Mouse (Mus musculus) liver, embryonic 14.5 days (tissue): Measurements from ENCODE around the gene Npw. TPM values are rescaled to one million over a fixed set of nuclear protein-coding genes. Genes with fewer than 3 reads are reported as not detected.

Experiments used
- ATAC-seq: fragments of 200-750 bp; cut with Nextera tagmentation; 2 replicates; pipeline ENCODE4 v1.8.0; 2017; ENCODE audit warnings: moderate number of reproducible peaks, mild to moderate bottlenecking, moderate library complexity; ENCODE audit not compliant: insufficient read depth
- DNase-seq, 3 experiments: peaks; one replicate each; pipeline ENCODE4 v3.0.0-alpha.2; 2012 to 2013; ENCODE audit warnings: low read depth in 3 of 3, low spot score in 3 of 3
- H3K27ac ChIP-seq: fragments of 300-500 bp; sonication (generic); 2 replicates; pipeline ENCODE4 v1.5.1; 2014; ENCODE audit warnings: moderate library complexity, mild to moderate bottlenecking, control low read depth, inconsistent platforms
- H3K27me3 ChIP-seq: fragments of 300-500 bp; sonication (generic); 2 replicates; pipeline ENCODE4 v1.6.1; 2014; ENCODE audit warnings: mild to moderate bottlenecking, low read length, moderate library complexity; ENCODE audit not compliant: control insufficient read depth, insufficient read depth
- H3K36me3 ChIP-seq: fragments of 300-500 bp; sonication (generic); replicated peaks from 2 replicates; pipeline ENCODE4 v1.6.1; 2014; ENCODE audit warnings: low read depth; ENCODE audit not compliant: control insufficient read depth, insufficient read depth
- H3K4me1 ChIP-seq, 2 experiments: fragments of 200-500 bp in 1 of 2; fragments of 300-500 bp in 1 of 2; sonication (generic) in 1 of 2; replicated peaks; 2 replicates each; pipeline ENCODE4 v1.6.1; 2012 to 2014; ENCODE audit warnings: antibody characterized with exemption in 1 of 2, inconsistent platforms in 1 of 2, low read length in 1 of 2; ENCODE audit not compliant: control insufficient read depth in 2 of 2, insufficient read depth in 2 of 2
- H3K4me2 ChIP-seq: fragments of 300-500 bp; sonication (generic); 2 replicates; pipeline ENCODE4 v1.6.1; 2014; ENCODE audit warnings: low read depth, mild to moderate bottlenecking, control low read depth, moderate library complexity
- H3K4me3 ChIP-seq, 2 experiments: fragments of 200-500 bp in 1 of 2; fragments of 300-500 bp in 1 of 2; sonication (generic) in 1 of 2; 2 replicates each; pipeline ENCODE4 v1.5.1; 2012 to 2014; ENCODE audit warnings: low read depth in 2 of 2, low read length in 2 of 2, mild to moderate bottlenecking in 2 of 2, control low read depth in 1 of 2, inconsistent platforms in 1 of 2, moderate library complexity in 1 of 2; ENCODE audit not compliant: insufficient read depth in 1 of 2
- H3K9ac ChIP-seq: fragments of 300-500 bp; sonication (generic); replicated peaks from 2 replicates; pipeline ENCODE4 v1.6.1; 2014; ENCODE audit warnings: mild to moderate bottlenecking, control low read depth, moderate library complexity
- H3K9me3 ChIP-seq: fragments of 300-500 bp; sonication (generic); 2 replicates; pipeline ENCODE4 v1.6.1; 2016; ENCODE audit warnings: low read length, mixed read lengths; ENCODE audit not compliant: control insufficient read depth
- CTCF ChIP-seq: IDR thresholded peaks from 2 replicates; pipeline ENCODE4 v1.5.1; 2016; ENCODE audit warnings: antibody characterized with exemption, low read depth, control low read depth
- EP300 ChIP-seq: IDR thresholded peaks from 2 replicates; pipeline ENCODE4 v1.6.1; 2016; ENCODE audit warnings: antibody characterized with exemption, low read depth
- WGBS: fragments of 180-500 bp; shearing (Covaris S2); extraction: QIAGEN DNeasy Blood & Tissue Kit; methylation state at CpG from one replicate; pipeline ENCODE4 v1.1.7; 2014; ENCODE audit not compliant: insufficient replicate concordance; 5-methylcytosine and 5-hydroxymethylcytosine counted together
- polyA plus RNA-seq, 2 experiments: library from polyadenylated mRNA; depleted of rRNA in 1 of 2; stranded (reverse) in 1 of 2; unstranded in 1 of 2; fragments of >200 nt; fragmentation: Nextera tagmentation in 1 of 2; extraction: Ambion mirVana in 1 of 2; gene quantifications; 2 replicates each; pipeline versions ENCODE4 v1.2.1 to v1.2.3; 2012 to 2014

The Npw gene
- polyA plus RNA-seq, 2 experiments = 0.27 TPM; not detected in 1

DNA sequence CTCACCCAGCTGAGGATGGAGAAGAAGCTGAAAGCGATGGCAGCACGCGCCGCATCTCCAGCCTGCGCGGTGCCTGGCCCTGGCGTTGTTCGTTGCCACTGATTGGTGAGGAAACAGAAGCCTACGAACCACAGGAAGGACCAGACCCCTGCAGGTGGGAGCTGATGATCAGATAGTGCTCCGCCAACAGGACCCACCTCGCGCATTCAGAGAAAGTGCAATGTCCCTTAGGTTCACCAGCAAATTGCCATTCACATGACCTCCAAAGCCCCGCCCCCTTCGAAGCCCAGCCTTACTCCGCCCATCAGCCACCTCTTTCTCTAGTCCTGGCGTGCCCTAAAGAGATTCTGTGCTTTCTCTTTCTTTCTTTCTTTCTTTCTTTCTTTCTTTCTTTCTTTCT is 28.3 kb upstream of the Npw start:
- peak; percentile 64; the same call in 1 of the 2 replicates for ATAC-seq
- peak in 1 of 3 experiments; percentile 61 for DNase-seq
- peaks cover 3 to 10% of the 10 kb centered on the region in 2 experiments for H3K4me1 ChIP-seq
- H3K27ac ChIP-seq = no peak overlapping the region
- 37% methylated on average over 16 of the region's 16 CpGs for WGBS
- H3K9ac ChIP-seq = no peak overlapping the region
- peaks cover 41% of the 10 kb centered on the region for H3K27me3 ChIP-seq
- TF ChIP-seq CTCF (no peak), EP300 (no peak)
- no peaks in the 10 kb centered on the region for H3K9me3 ChIP-seq
- H3K4me2 ChIP-seq = peak overlapping the region; percentile 23; the same call in 1 of the 2 replicates
- H3K36me3 ChIP-seq = no peaks in the 10 kb centered on the region
- H3K4me3 ChIP-seq = no peak overlapping the region

DNA sequence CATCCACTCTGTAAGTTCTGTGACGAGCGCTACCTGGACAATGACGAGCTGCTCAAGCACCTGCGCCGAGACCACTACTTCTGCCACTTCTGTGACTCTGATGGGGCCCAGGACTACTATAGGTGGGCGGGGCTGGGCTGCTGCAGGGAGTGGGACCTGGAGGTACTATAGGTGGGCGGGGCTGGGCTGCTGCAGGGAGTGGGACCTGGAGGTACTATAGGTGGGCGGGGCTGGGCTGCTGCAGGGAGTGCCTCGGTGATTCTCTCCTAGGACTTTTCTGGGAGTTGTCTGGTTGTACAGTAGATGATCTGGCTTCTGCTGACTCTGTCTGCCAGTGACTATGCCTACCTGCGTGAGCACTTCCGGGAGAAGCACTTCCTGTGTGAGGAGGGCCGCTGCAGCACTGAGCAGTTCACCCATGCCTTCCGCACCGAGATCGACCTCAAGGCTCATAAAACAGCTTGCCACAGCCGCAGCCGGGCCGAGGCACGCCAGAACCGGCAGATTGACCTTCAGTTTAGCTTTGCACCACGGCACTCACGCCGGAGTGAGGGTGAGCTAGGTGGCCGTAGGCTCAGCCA is 19.3 kb upstream of the Npw start:
- peak; percentile 47; the same call in 1 of the 2 replicates for ATAC-seq
- H3K27ac ChIP-seq = no peak overlapping the region
- TF ChIP-seq CTCF = no peak
- no peak for TF ChIP-seq EP300
- no peak overlapping the region for H3K4me3 ChIP-seq
- peaks cover 33% of the 10 kb centered on the region for H3K36me3 ChIP-seq
- WGBS = 80% methylated on average over 24 of the region's 24 CpGs
- H3K4me1 ChIP-seq = peaks cover 0 to 2% of the 10 kb centered on the region in 2 experiments; a peak in 2 of 4 replicates
- no peaks in the 10 kb centered on the region for H3K9me3 ChIP-seq
- no peak overlapping the region for H3K4me2 ChIP-seq
- H3K9ac ChIP-seq = no peak overlapping the region
- DNase-seq = no peak
- no peaks in the 10 kb centered on the region for H3K27me3 ChIP-seq

DNA sequence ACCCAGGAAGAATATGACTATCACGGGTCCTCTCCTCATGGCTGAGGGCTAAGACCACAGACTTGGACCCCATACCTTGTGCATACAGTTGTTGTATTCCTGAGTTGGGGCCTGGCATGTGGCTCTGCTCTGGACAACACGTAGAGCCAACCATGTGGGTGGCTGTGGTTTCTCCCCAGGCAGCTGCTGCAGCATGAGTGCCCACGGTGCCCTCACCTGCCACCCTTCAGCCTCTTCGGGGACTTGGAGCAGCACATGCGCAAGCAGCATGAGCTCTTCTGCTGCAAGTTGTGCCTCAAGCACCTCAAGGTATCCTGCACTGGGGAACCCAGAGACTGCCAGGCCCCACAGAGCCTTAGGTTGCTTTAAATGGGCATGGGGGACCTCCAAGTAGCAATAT is 18.6 kb upstream of the Npw start:
- no peak for DNase-seq
- ATAC-seq = no peak
- peaks cover under 1 to 8% of the 10 kb centered on the region in 2 experiments for H3K4me1 ChIP-seq
- WGBS = 79% methylated on average over 5 of the region's 5 CpGs
- H3K4me2 ChIP-seq = no peak overlapping the region
- no peaks in the 10 kb centered on the region for H3K9me3 ChIP-seq
- H3K9ac ChIP-seq = no peak overlapping the region
- TF ChIP-seq EP300 (no peak), CTCF (no peak)
- no peak overlapping the region for H3K4me3 ChIP-seq
- no peak overlapping the region for H3K27ac ChIP-seq
- peaks cover 33% of the 10 kb centered on the region for H3K36me3 ChIP-seq
- H3K27me3 ChIP-seq = no peaks in the 10 kb centered on the region

DNA sequence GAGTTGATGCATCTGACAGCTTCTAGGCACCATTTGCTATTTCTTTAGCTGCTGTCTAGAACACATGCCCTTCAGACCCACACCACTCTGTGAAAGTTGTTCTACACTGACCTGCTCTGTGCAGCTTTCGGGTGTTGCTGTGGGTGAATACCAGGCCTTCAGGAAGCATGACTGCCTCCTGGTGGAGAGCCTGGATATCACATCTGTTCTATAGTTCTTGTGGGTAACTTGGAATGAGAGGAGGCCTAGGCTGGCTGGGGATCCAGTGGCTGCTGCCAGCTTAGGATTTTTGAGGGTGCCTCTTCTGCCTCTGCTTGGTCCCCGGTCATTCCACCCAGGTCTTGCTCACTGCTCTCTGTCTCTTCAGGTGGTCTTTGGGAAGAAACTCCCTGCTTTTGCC is 17.9 kb upstream of the Npw start:
- Histone ChIP-seq H3K4me2 (no peak overlapping the region), H3K36me3 (peaks cover 33% of the 10 kb centered on the region), H3K27me3 (no peaks in the 10 kb centered on the region), H3K27ac (no peak overlapping the region), H3K9ac (no peak overlapping the region), H3K4me1 (peaks cover 6 to 14% of the 10 kb centered on the region in 2 experiments), H3K9me3 (no peaks in the 10 kb centered on the region), H3K4me3 (no peak overlapping the region)
- 54% methylated on average over 2 of the region's 2 CpGs for WGBS
- DNase-seq (peak in 2 of 3 experiments; percentile 58 to 59), ATAC-seq (no peak)
- TF ChIP-seq EP300 (no peak), CTCF (peak; percentile 89)

DNA sequence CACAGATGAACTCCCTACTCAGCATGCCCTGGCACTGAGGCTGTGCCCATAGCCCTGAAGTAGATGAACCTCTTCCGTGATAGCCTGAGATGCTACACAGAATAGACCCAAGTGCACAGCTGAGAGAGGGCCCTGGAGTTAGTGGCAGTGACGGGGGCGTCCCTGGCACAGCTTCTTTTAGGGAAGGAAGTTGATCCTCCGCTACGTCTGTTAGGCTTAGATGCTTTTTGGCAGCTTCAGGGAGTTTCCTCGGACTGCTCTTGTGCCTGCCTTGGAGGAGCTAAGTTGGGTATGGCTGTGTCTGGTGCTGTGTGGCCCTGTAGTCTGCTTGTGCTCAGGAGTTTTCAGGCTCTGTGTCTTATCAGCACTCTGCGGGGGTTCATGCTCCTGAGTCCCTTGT is 16.0 kb upstream of the Npw start:
- ATAC-seq (no peak), DNase-seq (no peak)
- WGBS = 54% methylated on average over 7 of the region's 7 CpGs
- TF ChIP-seq CTCF (no peak), EP300 (no peak)
- H3K27ac ChIP-seq = no peak overlapping the region
- H3K4me3 ChIP-seq = no peak overlapping the region
- H3K4me1 ChIP-seq = peaks cover 14 to 24% of the 10 kb centered on the region in 2 experiments
- no peak overlapping the region for H3K9ac ChIP-seq
- H3K36me3 ChIP-seq = peaks cover 21% of the 10 kb centered on the region
- no peak overlapping the region for H3K4me2 ChIP-seq
- H3K27me3 ChIP-seq = no peaks in the 10 kb centered on the region
- H3K9me3 ChIP-seq = no peaks in the 10 kb centered on the region
